Mouse (Mus musculus): Measurements from ENCODE around the gene Ptprd.

GRCm38 (mm10) chr4:76369101-76369500 lies 1842.7 kb downstream of the Ptprd start:
- TF ChIP-seq CTCF (IDR thresholded peaks at IDR 0.05; ENCODE audit: control insufficient read depth, insufficient read depth, insufficient read length) (no peak), USF1 (IDR thresholded peaks at IDR 0.05; ENCODE audit: low read depth) (no peak), MAX (IDR thresholded peaks at IDR 0.05) (no peak), MYOG (IDR thresholded peaks at IDR 0.05; ENCODE audit: control insufficient read depth, extremely low read depth, insufficient read length) (no peak)
